Mouse (Mus musculus) telencephalon, adult 2 months (tissue): ENCODE measurements at regions not wholly inside any gene's neighbourhood (a gene's known extent, or its start where the extent isn't known, plus 50 kb on each side); places are given as distances from the start of the nearest gene placed in this dataset.

Experiments
- DNase-seq: peaks from one replicate; pipeline ENCODE4 v3.0.0-alpha.2; 2011; ENCODE audit warnings: low read depth, low spot score

DNA sequence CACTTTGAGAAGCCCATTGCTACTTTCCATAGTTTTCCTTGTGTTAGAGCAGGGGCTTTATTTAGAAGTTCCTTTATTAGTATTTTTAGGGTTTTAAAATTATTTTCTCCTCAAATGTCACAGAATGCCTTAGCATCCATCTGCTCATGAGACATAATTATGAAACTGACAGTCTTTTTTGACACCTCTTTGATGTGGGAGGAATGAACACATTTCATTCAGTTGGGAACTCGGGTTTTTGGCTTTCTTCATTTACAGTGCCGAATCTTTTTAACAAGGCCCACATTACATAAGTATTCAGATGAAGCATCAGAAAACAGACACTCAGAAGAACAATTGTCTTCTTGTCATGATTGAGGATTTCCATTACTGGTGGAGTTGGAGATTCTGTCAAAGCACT is 843.6 kb downstream of the Lrrtm4 start:
- DNase-seq, result peak; percentile 88

GRCm38 (mm10) chr6:80862741-80863140 is 844.1 kb downstream of the Lrrtm4 start:
- DNase-seq, result no peak

DNA sequence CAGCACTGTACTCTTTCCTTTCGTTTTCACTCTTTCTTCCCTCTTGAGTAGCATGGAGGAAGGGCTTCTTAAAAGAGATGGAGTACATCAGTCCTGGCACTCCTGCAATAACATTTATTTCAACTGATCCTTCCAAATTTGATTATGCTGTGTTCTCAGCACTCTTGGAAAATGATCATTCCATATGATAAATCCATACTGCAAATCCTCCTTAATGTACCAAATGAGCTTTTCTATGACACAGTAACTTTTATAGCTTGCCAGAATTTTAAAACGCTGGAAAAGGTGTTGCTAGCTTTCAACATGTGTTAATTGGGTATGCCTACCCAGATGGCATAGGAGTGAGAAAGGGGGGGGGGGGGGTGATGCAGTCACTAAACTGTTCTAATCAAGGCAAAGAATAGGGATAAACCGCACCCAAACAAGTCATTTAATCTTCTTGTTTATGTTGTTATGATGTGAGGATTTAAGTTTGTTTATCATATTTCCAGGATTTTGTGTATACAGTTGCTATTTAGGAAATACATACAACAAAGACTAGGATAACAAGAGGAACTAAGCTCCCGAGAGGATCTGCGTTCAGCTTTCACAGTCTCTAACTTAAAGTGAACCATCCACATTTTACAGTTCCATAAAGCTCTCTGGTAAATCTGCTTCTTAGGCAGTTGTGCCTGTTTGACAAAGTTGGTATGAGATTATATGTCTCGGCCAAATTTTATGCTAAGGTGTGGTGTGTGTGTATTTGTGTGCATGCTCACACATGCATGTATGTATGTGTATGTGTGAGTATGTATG is 847.3 kb downstream of the Lrrtm4 start:
- peak; percentile 68 for DNase-seq

GRCm38 (mm10) chr6:80885363-80885762 is 866.7 kb downstream of the Lrrtm4 start:
- DNase-seq, result no peak

DNA sequence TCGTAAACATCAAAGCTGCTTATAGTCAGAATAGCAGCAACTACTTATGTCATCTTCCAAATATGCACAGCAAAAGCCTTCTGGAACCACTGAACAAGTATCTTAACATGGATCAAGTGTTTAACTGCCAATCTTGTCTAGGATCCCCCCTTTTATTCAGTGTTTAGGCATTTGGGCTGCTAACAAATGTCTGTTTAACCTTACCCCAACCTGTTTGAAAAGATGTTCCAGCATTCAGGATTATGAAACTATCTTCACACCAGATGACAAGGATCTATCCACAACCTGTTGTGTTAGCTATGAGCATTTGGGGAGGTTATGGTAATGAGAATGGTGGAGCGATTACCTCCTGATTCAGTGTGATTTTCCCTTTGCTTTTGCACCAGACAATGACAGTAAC is 886.5 kb downstream of the Lrrtm4 start:
- DNase-seq, result peak; percentile 16

- no peak for DNase-seq
These were observed 911.1 kb downstream of the Lrrtm4 start for GRCm38 (mm10) chr6:80929799-80930198.

DNA sequence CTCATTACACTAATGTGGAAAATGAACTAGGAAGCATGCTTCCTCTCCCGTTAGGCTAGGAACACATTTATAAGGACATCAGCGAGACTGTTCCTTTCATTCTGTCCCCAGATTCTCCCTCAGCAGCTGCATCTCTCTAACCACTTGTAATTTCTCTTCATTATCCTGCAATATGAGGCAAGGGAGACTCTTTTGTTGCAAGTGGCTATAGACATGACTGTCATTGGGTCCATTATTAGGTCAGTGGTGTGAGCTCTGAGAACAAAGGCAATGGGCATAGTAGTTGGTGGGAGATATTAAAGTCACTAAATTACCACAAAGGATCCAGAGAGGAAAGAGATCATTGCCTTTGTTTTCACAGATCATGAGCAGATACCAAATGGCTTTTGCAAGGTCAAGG is 948.3 kb upstream of the Gcfc2 start:
- DNase-seq, result no peak

DNA sequence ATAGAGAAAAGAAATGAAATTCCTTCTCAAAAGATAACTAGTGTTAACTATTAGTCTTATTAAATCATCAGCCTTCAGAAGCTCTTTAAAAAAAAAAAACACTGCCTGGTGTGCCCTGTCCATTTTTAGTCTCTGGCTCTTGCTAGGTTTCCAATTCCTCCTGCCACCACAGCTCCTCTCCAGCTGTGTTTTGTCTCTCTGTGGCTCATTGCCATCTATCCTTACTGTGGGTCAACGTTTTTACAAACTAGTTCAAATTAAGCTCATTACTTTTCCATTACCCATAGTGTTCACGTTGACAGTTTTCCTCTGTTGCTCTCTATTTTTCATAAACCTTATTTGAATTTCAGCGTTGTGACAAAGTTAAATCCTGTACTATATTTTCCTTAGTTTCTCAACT is 930.0 kb upstream of the Gcfc2 start:
- DNase-seq, result no peak

- DNase-seq, result no peak
These were observed 898.9 kb upstream of the Gcfc2 start for GRCm38 (mm10) chr6:81024531-81024930.
